Mouse (Mus musculus) kidney, adult 8-10 months (tissue): ENCODE measurements around the gene Ppp1r2.
"Not testable (repeated sequence)": the region's sequence is repeated elsewhere in the genome, so short reads cannot be mapped to it uniquely, and the experiment has no call there.

ENCODE experiments used
- DNase-seq, 2 experiments: peaks; one replicate each; pipeline ENCODE4 v3.0.0; 2022

Gene Ppp1r2

GRCm38 (mm10) chr16:31274674-31275460 is at the start of gene Ppp1r2:
Gene Ppp1r2, minus strand, starts transcription at chr16:31275277.
- DNase-seq, result peak; percentile 84 to 91

GRCm38 (mm10) chr16:31321501-31321900 is 46.4 kb upstream of the Ppp1r2 start:
- DNase-seq, result no peak

DNA sequence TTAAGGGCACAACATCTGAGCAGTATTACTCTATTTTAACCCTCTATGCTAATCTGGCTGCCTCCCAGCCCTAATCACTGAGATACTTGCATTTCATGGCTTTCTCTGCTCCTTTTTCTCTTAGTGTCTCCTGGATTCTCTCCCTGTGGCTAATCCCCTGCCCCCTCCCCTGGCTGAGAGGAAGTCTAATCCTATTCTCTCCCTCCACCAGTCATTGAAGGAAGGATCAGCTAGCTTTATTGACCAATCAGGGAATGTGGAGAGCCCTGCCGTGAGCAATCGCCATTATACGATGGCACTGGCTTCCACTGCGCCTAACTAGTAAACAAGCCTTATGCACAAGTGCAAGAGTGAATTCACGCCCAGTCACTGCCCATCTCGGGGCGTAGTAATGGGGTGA is 45.9 kb upstream of the Ppp1r2 start:
- no peak for DNase-seq

DNA sequence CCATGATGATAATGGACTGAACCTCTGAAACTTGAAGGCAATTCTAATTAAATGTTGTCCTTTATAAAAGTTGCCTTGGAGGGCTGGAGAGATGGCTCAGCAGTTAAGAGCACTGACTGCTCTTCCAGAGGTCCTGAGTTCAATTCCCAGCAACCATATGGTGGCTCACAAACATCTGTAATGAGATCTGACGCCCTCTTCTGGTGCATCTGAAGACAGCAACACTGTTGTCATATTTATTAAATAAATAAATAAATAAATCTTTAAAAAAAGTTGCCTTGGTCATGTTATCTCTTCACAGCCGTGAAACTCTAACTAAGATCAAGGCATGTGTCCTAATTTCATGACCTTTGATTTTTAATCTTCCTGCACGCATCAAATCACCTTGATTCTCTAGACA is 44.6 kb upstream of the Ppp1r2 start:
- DNase-seq, result not testable (repeated sequence)

DNA sequence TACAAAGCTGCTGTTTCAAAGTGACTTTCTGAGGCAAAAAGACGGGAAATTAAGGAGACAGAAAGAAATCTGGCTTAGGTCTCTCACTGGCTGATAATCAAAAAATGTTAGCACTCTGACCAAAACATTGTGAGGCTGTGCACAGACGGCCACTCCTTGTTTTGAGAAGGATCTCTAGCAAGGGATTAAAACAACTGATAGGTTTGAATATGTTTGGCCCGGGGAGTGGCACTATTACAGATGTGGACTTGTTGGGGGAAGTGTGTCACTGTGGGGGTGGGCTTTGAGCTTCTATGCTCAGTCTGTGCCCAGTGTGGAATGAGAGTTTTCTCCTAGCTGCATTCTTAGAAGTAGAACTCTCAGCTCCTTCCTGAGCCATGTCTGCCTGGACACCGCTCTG is 44.2 kb upstream of the Ppp1r2 start:
- DNase-seq, result no peak

DNA sequence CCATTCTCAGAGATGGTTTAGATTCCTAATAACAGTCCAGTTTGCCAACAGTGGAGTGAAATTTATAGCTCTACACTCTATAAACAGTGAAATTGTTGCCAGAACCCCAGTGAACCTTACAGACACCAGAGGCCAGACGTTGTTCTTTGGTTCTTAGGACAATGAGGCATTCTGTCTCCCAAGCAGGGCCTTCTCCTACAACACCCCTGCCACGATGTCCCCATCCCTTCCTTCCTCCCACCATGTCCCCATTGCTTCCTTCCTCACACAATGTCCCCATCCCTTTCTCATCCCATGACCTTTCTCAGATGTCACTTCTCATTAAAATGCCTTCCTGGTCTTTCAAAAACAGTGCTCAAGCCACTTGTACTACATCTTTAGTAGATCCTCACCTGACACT is 43.3 kb upstream of the Ppp1r2 start:
- DNase-seq, result no peak

DNA sequence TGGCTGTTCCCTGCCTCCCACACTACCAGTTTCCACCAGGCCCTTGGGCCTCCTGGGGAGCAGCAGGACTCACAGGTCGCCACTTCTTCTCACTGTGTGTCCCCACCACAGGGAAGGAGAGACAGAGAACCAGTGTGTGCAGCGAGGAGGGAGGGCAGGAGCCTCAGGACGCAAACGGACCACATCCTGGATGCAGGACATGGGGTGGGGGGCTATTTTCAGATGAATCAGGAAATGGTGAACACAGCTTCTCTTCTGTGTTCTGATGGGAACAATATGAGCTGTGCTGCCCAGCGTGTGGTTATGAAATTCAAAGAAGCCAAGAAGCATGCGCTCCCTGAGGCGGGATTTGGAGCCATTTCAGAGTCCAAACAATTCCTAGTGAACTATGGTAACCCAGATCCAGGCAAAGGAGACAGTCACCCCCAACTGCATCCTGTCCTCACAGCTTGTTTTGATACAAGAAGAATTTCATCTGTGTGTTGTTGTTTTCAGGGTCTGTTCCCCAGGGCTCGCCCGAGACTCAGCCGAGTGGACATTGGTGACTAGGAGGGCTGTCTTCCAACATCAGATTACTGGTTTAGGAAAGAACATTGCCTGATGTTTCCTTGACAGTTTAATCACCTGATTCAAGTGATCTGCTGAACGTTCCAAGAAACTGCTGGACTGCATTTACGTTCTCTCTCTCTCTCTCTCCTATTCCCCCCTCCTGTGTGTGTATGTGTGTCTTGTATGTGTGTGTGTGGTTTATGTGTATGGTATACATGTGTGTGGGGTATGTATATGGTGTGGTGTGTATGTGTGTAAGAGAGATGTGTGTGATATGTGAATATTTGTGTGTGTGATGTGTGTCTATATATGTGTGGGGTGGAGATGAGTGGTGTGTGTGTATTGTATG is 41.4 kb upstream of the Ppp1r2 start:
- DNase-seq, result peak; percentile 17 to 27

DNA sequence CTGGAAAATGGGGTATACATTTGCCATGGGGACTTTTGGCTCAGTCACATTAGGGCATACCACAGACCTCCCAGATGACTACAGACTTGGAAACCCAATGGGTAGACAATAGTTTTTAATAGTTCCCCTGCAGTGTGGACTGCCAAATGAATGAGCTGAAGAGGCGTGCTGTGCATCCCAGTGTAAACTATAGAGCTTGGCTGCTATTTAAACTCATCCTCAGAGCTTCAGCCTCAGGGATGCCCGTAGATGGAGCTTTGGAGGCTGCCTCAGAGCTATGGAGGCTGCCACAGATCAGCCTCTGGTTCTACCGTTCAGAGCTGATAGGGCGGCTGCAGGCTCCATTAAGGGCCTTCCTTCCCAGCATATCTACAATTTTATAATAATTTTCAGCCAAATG is 40.2 kb upstream of the Ppp1r2 start:
- DNase-seq, result no peak

DNA sequence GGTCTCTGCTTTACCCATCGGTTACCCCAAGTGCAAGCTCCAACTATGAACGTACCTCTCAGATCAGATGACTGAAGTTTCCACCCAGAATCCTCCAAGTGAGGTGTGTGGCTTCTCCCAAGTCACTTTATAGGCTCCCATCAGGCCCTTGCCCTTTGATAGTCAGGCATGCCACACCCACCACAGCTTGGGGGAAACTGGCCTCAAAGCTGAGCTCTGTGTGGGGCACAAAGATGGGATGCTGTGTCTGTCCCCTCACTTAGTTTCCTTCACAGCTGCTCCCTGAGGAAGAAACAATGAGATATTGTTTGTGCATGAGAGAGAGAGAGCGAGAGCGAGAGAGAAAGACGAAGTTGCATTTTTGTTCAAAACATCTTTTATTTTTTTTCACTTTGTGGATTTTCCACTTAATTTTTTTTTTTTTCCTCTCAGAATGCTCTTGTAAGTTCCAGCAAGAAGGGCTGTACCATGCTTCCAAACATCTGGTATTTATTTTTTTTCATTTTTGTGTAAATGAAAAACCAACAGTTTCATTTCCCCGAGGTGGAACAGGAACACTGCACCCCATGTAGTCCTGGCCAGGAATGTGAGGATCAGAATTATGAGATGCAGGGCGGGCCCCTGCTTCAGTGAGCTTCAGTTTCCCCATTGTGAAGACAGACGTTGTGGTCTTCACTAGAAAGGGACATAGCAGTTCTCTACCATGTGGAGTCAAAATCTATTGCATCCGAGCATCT is 39.6 kb upstream of the Ppp1r2 start, which contains the start of gene Apod:
Gene Apod (minus strand): TSS at position 312 of the 737 bp plus-strand sequence.
- no peak for DNase-seq

DNA sequence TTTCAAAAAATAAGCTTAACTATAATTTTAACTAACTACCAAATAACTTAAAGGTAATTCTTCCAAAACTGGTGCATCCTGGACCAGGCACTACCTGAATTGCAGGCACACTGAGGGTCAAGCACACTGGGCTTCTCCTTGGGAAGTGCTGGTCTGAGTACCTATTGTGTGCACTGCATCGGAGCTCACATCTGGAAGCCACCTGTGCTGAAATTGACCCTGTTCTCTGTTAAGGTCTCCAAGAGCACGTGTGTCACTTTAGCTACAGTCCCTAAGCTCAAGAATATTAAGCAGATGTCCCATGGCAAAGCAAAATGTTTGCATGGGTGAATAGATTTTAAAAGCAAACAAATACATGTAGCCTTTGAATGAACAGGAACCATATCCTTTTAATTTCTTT is 38.5 kb upstream of the Ppp1r2 start:
- DNase-seq, result no peak

DNA sequence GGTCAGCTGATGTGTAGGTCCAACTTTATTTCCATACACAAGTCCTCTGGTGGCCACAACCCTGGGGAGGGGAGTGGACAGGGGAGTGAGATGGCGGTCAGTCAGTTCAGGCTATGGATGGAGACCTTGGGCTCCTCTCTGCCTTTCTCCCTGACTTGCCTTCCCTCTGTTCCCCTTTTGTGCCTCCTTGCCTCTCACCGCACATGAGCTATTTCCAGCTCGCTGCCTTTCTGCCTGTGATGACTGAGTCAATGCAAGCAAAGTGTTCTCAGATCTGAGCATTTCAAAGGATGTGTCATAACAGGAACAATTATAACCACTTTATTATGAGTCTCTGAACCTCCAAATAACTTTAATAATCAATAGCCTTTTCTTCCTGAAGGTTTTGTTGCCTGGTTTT is 37.2 kb upstream of the Ppp1r2 start:
- no peak for DNase-seq

- no peak for DNase-seq
These were observed 30.3 kb upstream of the Ppp1r2 start for GRCm38 (mm10) chr16:31305199-31305919.

DNA sequence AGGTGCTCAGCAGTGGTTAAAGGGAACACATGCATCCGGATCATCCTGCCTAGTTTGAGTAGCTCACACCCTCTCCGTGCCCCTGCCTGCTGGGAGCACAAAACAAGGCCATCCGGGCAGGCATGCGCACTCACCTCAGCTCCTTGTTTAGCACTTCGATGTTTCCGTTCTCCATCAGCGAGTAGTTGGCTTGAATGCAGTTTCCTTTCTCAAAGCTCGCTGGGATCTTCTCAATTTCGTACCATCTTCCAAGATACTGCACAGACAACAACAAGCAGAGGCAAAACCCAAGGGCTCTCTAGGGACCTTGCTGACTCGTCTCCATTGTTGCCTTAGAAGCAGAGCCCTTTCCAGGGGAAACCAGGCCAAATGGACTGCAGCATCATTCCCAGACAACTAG is 28.2 kb upstream of the Ppp1r2 start:
- peak; percentile 11 to 19 for DNase-seq

DNA sequence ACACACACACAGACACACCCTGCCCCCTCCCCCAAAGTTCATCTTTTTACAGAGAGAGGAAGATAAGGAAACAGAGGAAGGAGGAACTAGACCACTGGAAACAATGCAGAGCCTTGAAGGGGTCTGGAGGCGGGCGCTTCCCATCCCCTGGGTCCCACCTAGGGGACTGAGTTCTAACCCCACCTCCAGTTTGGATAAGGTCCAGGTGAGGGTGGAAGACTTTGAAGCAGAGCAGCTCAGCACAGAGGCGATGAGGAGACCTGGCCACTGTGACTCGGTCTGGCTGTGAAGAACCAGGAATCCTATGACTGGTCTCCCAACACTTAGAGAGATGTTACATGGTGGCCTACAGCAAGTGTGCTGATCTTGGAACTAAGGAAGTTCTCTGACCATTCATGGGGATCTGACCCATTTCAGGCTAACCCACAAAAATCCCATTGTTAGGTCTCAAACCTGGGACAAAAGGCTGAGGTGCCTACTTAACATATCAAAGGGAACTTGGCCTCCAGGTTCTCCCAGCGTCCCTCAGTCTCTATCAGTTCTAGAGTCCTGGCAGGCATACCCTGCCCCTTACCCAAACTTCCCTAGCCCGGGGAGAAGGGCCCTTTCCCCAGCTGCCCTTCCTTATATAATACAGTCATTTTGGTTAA is 25.9 kb upstream of the Ppp1r2 start:
- DNase-seq, result no peak

GRCm38 (mm10) chr16:31300467-31300866 is 25.4 kb upstream of the Ppp1r2 start:
- DNase-seq, result no peak

DNA sequence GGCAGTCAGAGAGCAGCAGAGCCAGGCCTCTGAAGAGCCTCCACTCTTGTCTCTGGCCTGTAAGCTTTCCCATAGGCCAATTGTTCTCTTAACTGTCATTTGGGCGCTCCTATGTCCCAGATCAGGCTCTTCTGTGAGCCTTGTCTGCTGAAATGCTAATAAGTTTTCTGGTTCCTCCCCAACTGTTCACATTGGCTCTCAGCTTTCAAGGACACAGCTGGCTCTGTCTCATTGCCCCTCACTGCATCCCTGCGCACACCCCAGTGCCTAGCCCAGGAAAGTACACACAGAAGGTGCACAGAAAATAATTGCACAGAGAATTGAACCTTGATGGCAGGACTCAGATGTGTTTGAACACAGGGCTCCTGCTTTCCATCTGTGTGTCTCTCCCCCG is 24.9 kb upstream of the Ppp1r2 start:
- DNase-seq, result no peak

DNA sequence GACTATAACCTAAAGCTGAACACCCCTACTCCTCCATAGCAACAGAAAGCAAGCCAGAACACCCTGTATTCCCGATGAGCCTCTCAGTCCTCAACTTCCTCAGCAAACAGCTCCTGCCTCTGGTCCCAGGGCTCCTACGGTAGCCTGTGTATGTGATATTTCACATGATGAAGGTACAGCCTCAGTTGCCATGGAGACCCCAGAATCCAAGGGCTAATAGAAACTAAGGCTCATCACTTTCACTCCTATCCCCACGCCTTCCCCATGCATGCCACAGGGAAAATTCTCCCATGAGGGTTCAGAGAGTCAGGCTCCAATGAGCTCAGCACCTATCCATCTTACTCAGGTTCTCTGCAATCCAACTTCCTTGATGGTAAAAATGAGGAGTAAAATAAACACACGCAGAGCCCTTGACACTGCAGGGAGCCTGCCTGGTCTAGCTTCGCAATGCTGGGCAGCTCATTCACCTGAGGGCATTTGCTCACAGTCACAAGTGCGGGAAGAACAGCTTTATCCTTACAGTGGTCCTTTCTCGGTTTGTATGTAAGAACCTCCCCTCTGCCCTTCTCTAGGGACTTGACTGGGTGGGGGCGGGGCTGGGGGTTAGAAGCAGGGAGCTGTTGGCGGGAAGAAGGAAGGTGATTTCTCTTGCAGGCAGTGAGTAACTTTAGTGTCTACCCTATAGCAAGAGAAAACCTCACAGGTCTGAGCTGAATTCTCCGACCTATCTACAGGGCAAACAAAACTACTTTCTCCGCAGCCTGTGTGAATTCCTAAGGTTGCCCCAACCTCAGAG is 24.3 kb upstream of the Ppp1r2 start:
- no peak for DNase-seq

GRCm38 (mm10) chr16:31297113-31297512 is 22.0 kb upstream of the Ppp1r2 start:
- DNase-seq, result no peak

- DNase-seq, result no peak
These were observed 18.7 kb upstream of the Ppp1r2 start for GRCm38 (mm10) chr16:31293761-31294160.

GRCm38 (mm10) chr16:31290751-31291365 is 15.8 kb upstream of the Ppp1r2 start:
- peak; percentile 21 to 50 for DNase-seq

- DNase-seq, result peak; percentile 83 to 86
These were observed 15.2 kb upstream of the Ppp1r2 start for GRCm38 (mm10) chr16:31290281-31290680.
